Mouse (Mus musculus) bone marrow macrophage, adult 2 months (primary cell): ENCODE measurements around the gene Fgr.

ENCODE experiments used
- CTCF ChIP-seq: IDR thresholded peaks from 2 replicates; pipeline ENCODE4 v1.5.1; 2012; ENCODE audit warnings: low read depth, mild to moderate bottlenecking, low read length, moderate library complexity
- POLR2A ChIP-seq: IDR thresholded peaks from 2 replicates; pipeline ENCODE4 v1.6.1; 2012; ENCODE audit warnings: mild to moderate bottlenecking, low read depth, low read length, borderline replicate concordance

DNA sequence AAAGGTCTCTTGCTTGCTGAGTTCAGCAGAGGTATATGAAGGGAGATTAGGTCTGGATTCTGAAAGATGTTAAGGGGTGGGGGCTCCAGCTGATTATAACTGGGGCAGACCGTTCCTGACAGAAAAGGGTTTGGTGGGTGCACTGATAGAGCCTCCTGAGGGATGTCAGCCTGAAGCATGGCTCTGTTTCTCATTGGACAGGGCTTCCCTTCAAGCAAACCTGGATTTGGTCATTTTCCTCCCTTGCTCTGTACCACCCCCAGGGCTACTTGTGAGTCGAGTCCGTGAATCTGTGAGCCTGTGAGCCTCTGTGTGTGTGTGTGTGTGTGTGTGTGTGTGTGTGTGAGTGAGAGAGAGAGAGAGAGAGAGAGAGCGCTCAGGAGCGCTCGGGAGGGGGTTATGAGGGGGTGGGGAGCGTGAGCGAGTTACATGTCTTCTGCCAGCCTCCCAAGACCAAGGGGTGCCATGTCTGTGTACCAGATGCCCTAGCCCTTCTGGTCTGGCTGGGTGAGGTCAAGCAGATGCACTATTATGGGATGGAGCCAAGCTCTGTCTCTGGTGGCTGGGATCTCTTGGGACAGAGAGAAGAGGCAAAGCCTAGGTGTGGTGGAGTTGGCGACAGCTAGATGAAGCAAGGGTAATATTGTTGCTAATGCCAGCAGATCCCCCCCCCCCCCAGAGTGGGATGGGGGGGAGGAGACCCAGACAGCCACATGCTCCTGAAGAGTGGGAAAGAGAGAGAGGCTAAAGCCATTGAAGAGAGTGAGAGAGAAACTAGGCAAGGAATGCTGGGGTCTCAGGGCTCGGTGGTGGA lies 41.2 kb downstream of the Fgr start:
- TF ChIP-seq POLR2A (no peak), CTCF (no peak)
